Mouse (Mus musculus) midbrain, postnatal 0 days (tissue): ENCODE data around the gene Cacng1. TPM values are rescaled to one million over a fixed set of nuclear protein-coding genes. Genes with fewer than 3 reads are reported as not detected.

Source experiments
- ATAC-seq: fragments of 200-750 bp; cut with Nextera tagmentation; 2 replicates; pipeline ENCODE4 v1.8.0; 2017; ENCODE audit warnings: moderate number of reproducible peaks, mild to moderate bottlenecking, moderate TSS enrichment, moderate library complexity; ENCODE audit not compliant: low FRiP score
- DNase-seq: peaks from one replicate; pipeline ENCODE4 v3.0.0-alpha.2; 2015; ENCODE audit warnings: low spot score
- H3K27ac ChIP-seq: fragments of 300-500 bp; sonication (generic); 2 replicates; pipeline ENCODE4 v1.5.1; 2014; ENCODE audit warnings: low read depth, mild to moderate bottlenecking, low read length, mixed read lengths
- H3K27me3 ChIP-seq: fragments of 300-500 bp; sonication (generic); 2 replicates; pipeline ENCODE4 v1.6.1; 2014; ENCODE audit warnings: low read length, control low read depth, mixed read lengths; ENCODE audit not compliant: insufficient read depth
- H3K36me3 ChIP-seq: fragments of 300-500 bp; sonication (generic); 2 replicates; pipeline ENCODE4 v1.6.1; 2014; ENCODE audit warnings: low read length, control low read depth, mixed read lengths; ENCODE audit not compliant: insufficient read depth
- H3K4me1 ChIP-seq: fragments of 300-500 bp; sonication (generic); 2 replicates; pipeline ENCODE4 v1.6.1; 2014; ENCODE audit warnings: mild to moderate bottlenecking, control low read depth, antibody characterized with exemption, low read length, mixed read lengths; ENCODE audit not compliant: insufficient read depth
- H3K4me2 ChIP-seq: fragments of 300-500 bp; sonication (generic); 2 replicates; pipeline ENCODE4 v1.6.1; 2014; ENCODE audit warnings: low read depth, mild to moderate bottlenecking, low read length, mixed read lengths; ENCODE audit not compliant: poor library complexity, severe bottlenecking
- H3K4me3 ChIP-seq: fragments of 300-500 bp; sonication (generic); 2 replicates; pipeline ENCODE4 v1.5.1; 2014; ENCODE audit warnings: low read depth, mild to moderate bottlenecking, low read length, moderate library complexity
- H3K9ac ChIP-seq: fragments of 300-500 bp; sonication (generic); replicated peaks from 2 replicates; pipeline ENCODE4 v1.6.1; 2014; ENCODE audit warnings: mild to moderate bottlenecking, low read length, moderate library complexity, mixed read lengths; ENCODE audit not compliant: poor library complexity, severe bottlenecking
- H3K9me3 ChIP-seq: fragments of 300-500 bp; sonication (generic); 2 replicates; pipeline ENCODE4 v1.6.1; 2016; ENCODE audit warnings: low read length, control low read depth
- CTCF ChIP-seq: IDR thresholded peaks from 2 replicates; pipeline ENCODE4 v1.5.1; 2016; ENCODE audit warnings: antibody characterized with exemption, mild to moderate bottlenecking
- WGBS: fragments of 180-500 bp; shearing (Covaris S2); extraction: QIAGEN DNeasy Blood & Tissue Kit; methylation state at CpG from one replicate; pipeline ENCODE4 v1.1.7; 2014; 5-methylcytosine and 5-hydroxymethylcytosine counted together
- polyA plus RNA-seq: library from polyadenylated mRNA; unstranded; fragments of >200 nt; fragmentation: Nextera tagmentation; extraction: Ambion mirVana; gene quantifications from 2 replicates; pipeline ENCODE4 v1.2.1, GENCODE M21; 2015
- total RNA-seq: library from RNA; depleted of rRNA; stranded (reverse); fragments of >200 nt; gene quantifications from 2 replicates; pipeline ENCODE4 v1.2.3, GENCODE M21; 2014

The Cacng1 gene
- total and polyA plus RNA-seq, 2 experiments from 2014 or later: 1.2 to 1.8 TPM

- 0 out of 2 replicates have a peak, but pooled peaks cover 9% of the 10 kb centered on the region for H3K4me1 ChIP-seq
- no peak overlapping the region for H3K9ac ChIP-seq
- 38% methylated on average over 6 of the region's 6 CpGs for WGBS
- no peak overlapping the region for H3K27ac ChIP-seq
- H3K4me2 ChIP-seq: no peak overlapping the region
- DNase-seq: no peak
- no peak for TF ChIP-seq CTCF
- H3K36me3 ChIP-seq: no peaks in the 10 kb centered on the region
- no peaks in the 10 kb centered on the region for H3K9me3 ChIP-seq
- 0 out of 2 replicates have a peak, but pooled peaks have one; percentile 38 for ATAC-seq
- no peaks in the 10 kb centered on the region for H3K27me3 ChIP-seq
- no peak overlapping the region for H3K4me3 ChIP-seq
Measured at GRCm38 (mm10) chr11:107705060-107705459, 11.3 kb downstream of the Cacng1 start.

GRCm38 (mm10) chr11:107703272-107704134, 12.8 kb downstream of the Cacng1 start:
- H3K4me3 ChIP-seq: no peak overlapping the region
- 0 out of 2 replicates have a peak, but pooled peaks cover 9% of the 10 kb centered on the region for H3K4me1 ChIP-seq
- TF ChIP-seq CTCF: no peak
- ATAC-seq (0 out of 2 replicates have a peak, but pooled peaks have one; percentile 16), DNase-seq (no peak)
- no peaks in the 10 kb centered on the region for H3K27me3 ChIP-seq
- H3K9ac ChIP-seq: no peak overlapping the region
- no peak overlapping the region for H3K27ac ChIP-seq
- no peaks in the 10 kb centered on the region for H3K36me3 ChIP-seq
- WGBS: 40% methylated on average over 27 of the region's 27 CpGs
- no peaks in the 10 kb centered on the region for H3K9me3 ChIP-seq
- H3K4me2 ChIP-seq: no peak overlapping the region

GRCm38 (mm10) chr11:107699967-107700366, 16.4 kb downstream of the Cacng1 start:
- no peaks in the 10 kb centered on the region for H3K9me3 ChIP-seq
- H3K36me3 ChIP-seq: no peaks in the 10 kb centered on the region
- DNase-seq (no peak), ATAC-seq (no peak)
- no peaks in the 10 kb centered on the region for H3K4me1 ChIP-seq
- H3K4me3 ChIP-seq: no peak overlapping the region
- 90% methylated on average over 4 of the region's 4 CpGs for WGBS
- H3K9ac ChIP-seq: no peak overlapping the region
- H3K27me3 ChIP-seq: no peaks in the 10 kb centered on the region
- TF ChIP-seq CTCF: no peak
- H3K4me2 ChIP-seq: no peak overlapping the region
- no peak overlapping the region for H3K27ac ChIP-seq

- DNase-seq (no peak), ATAC-seq (no peak)
- no peak for TF ChIP-seq CTCF
- Histone ChIP-seq H3K9me3 (no peaks in the 10 kb centered on the region), H3K27me3 (no peaks in the 10 kb centered on the region), H3K9ac (no peak overlapping the region), H3K4me1 (no peaks in the 10 kb centered on the region), H3K36me3 (no peaks in the 10 kb centered on the region), H3K4me2 (no peak overlapping the region), H3K27ac (no peak overlapping the region), H3K4me3 (no peak overlapping the region)
- 84% methylated on average over 6 of the region's 6 CpGs for WGBS
Measured at GRCm38 (mm10) chr11:107693338-107693737, 23.0 kb downstream of the Cacng1 start.

GRCm38 (mm10) chr11:107691569-107691968, 24.8 kb downstream of the Cacng1 start:
- Histone ChIP-seq H3K9ac (no peak overlapping the region), H3K9me3 (no peaks in the 10 kb centered on the region), H3K27ac (no peak overlapping the region), H3K4me2 (no peak overlapping the region), H3K36me3 (peaks cover under 1% of the 10 kb centered on the region), H3K27me3 (no peaks in the 10 kb centered on the region), H3K4me1 (no peaks in the 10 kb centered on the region), H3K4me3 (no peak overlapping the region)
- DNase-seq (no peak), ATAC-seq (no peak)
- WGBS: 63% methylated on average over 8 of the region's 8 CpGs
- no peak for TF ChIP-seq CTCF

DNA sequence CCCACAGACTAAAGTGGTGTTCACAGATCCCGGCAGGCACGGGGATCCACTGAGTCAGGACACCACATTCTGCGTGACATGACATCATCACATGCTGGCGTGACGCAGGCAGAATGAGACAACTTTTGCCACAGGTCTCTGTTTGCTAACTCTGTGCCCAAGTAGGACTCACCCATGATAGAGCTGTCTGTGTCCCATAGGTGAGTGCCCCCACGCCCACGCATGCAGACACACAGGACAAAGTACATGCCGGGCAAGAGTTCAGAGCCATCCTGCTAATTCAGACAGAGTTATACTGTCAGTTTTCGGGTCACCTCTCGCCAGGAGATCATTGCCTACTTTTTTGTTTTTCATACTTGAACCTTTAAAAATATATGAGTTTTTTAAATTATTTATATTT, 27.8 kb downstream of the Cacng1 start:
- TF ChIP-seq CTCF: no peak
- H3K9me3 ChIP-seq: no peaks in the 10 kb centered on the region
- H3K27ac ChIP-seq: no peak overlapping the region
- peaks cover 6% of the 10 kb centered on the region; the same call in 1 of the 2 replicates for H3K4me1 ChIP-seq
- no peak overlapping the region for H3K4me2 ChIP-seq
- peaks cover 7% of the 10 kb centered on the region for H3K36me3 ChIP-seq
- WGBS: 96% methylated on average over 10 of the region's 10 CpGs
- no peaks in the 10 kb centered on the region for H3K27me3 ChIP-seq
- ATAC-seq (no peak), DNase-seq (no peak)
- no peak overlapping the region for H3K4me3 ChIP-seq
- no peak overlapping the region for H3K9ac ChIP-seq
